Mouse (Mus musculus) spleen, adult 2 months (tissue): ENCODE measurements around the gene Lrp5.

ENCODE experiments used
- CTCF ChIP-seq: fragments of 200-500 bp; IDR thresholded peaks from 2 replicates; pipeline ENCODE4 v1.5.1; 2011; ENCODE audit warnings: mild to moderate bottlenecking, inconsistent platforms; ENCODE audit not compliant: insufficient read depth, insufficient read length, insufficient replicate concordance; ENCODE audit errors: extremely low read depth
- POLR2A ChIP-seq: fragments of 200-500 bp; IDR thresholded peaks from 2 replicates; pipeline ENCODE4 v1.6.1; 2011; ENCODE audit warnings: low read depth, low read length, inconsistent platforms

DNA sequence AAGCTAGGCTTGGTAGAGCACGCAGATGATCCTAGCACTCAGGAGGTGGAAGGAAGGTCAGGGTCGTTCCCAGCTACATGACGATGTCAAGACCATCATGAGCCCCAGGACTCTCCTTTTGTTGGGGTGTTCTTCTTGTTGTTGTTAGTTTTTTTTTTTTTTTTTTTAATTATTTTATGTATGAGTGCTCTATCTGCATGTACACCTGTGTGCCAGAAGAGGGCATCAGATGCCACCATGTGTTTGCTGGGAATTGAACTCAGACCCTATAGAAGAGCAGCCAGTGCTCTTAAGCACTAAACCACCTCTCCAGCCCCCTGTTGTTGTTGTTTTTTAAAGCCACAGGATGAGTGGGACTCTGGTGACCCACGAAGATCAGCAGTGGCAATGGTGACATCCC is 63.1 kb downstream of the Lrp5 start:
- TF ChIP-seq POLR2A (no peak), CTCF (no peak)
